Mouse (Mus musculus) heart, adult 11 months (tissue): ENCODE measurements around the gene R3hdm1.
"Not testable (repeated sequence)": the region's sequence is repeated elsewhere in the genome, so short reads cannot be mapped to it uniquely, and the experiment has no call there.

ENCODE experiments used
- DNase-seq: peaks from one replicate; pipeline ENCODE4 v3.0.0; 2022

R3hdm1 gene

DNA sequence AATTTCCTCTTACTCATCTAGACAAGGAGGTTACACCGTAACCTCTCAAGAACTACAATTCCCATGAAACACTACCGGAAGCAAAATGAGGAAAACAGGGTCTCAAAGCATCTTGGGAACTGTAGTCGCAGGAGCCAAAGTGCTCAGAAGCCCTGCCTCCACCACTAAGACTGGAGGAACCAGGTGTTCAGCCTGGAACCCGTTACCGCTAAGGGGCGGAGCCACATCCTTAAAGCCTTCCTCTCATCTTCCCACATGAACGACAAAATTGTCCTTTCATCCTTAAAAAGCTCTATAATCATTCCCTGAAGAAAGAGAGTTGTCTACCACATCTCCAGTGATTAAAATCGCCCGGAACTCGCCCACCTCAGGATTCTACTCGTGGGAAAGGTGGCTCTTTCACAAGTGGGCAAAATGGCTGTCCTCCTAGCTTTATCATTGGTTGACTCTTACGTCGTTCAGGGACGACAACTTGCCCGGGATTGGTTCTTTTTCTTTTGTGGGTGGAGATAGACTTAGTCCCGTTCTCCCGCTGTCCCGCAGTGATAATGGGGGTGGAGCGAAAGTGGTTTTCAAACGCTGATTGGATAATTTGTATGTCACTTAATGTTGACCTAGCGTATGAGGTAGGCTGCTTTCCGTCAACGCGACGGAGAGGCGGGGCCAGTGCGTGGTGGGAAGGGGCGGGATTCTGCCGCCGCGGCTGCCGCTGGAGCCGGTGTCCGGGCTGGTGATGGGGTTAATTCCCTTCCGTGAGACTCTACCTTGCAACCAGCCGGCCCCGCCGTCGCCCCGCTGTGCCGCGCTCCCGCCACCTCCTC is at the start of gene R3hdm1, which contains the start of gene Zranb3:
Gene R3hdm1, plus strand, starts transcription at position 661 of the 821 bp plus-strand sequence.
Gene Zranb3, minus strand, starts transcription at position 407 of the 821 bp plus-strand sequence.
- peak; percentile 100 for DNase-seq

- DNase-seq: peak; percentile 50
Measured at GRCm38 (mm10) chr1:128057269-128057668, 45.8 kb upstream of the R3hdm1 start.

- DNase-seq: peak; percentile 65
Measured at GRCm38 (mm10) chr1:128058625-128059024, 44.5 kb upstream of the R3hdm1 start.

GRCm38 (mm10) chr1:128060655-128061344 is 42.3 kb upstream of the R3hdm1 start:
- peak; percentile 81 for DNase-seq

DNA sequence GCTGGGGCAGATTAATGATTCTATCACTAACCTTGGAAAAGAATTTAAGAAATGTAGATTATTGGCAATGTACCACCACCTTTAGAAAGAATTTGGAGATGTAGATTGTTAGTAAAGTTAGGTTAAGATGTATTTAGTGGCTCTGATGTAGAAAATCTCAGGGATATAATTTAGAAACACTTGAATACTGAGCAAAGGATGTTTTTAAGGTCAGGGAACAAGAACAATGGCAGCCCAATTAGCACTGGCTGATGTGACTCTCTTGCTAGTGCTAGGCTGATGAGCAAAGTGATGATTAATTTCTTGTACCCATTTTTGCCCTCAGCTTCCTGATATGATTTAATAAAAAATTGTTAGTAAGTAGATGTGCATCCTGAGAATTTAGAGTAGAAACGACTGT is 41.7 kb upstream of the R3hdm1 start:
- no peak for DNase-seq

- DNase-seq: peak; percentile 3
Measured at GRCm38 (mm10) chr1:128062167-128062566, 40.9 kb upstream of the R3hdm1 start.

- DNase-seq: peak; percentile 76
Measured at GRCm38 (mm10) chr1:128064716-128065115, 38.4 kb upstream of the R3hdm1 start.

GRCm38 (mm10) chr1:128068945-128069397 is 34.1 kb upstream of the R3hdm1 start:
- DNase-seq: peak; percentile 69

- DNase-seq: peak; percentile 22
Measured at GRCm38 (mm10) chr1:128070003-128070402, 33.1 kb upstream of the R3hdm1 start.

DNA sequence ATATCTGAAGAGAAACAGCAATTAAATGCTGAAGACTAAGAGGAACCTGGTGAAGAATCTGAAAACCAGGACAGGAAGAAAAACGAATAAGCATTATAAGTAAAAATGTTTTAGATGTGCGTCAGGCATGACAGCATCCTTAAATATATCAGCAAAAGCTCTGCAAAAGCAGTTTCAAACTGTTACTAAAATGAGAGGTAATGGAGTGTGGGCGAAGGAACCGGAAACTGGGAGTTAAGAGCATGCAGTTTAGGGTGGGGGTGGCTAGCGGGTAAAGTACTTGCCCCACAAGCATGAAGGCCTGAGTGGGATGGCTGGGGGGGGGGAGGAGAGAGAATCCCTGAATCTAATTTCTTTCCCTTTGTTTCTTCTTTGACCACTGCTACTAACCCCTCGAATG is 30.1 kb upstream of the R3hdm1 start:
- peak; percentile 33 for DNase-seq

- DNase-seq: peak; percentile 75
Measured at GRCm38 (mm10) chr1:128076791-128077479, 26.2 kb upstream of the R3hdm1 start.

- DNase-seq: no peak
Measured at GRCm38 (mm10) chr1:128077788-128078187, 25.3 kb upstream of the R3hdm1 start.

DNA sequence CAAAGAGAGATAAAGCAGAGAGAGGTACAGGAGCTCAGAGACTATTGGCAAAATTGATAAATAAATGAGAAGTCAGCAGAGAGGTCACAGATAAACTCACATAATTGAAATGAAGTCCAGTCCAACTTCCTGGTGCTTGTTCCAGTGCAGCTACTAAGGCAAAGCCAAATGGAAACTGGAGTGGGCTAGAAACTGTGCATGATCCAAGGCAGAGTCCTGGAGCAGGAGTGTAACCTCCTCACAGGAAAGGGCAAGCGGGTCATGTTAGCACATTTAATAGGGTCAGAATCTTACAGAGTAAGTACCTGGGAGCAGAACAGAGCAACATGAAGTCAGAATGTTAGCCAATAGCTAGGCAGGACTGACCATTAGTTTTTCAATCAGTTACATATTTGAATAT is 24.5 kb upstream of the R3hdm1 start:
- peak; percentile 57 for DNase-seq

DNA sequence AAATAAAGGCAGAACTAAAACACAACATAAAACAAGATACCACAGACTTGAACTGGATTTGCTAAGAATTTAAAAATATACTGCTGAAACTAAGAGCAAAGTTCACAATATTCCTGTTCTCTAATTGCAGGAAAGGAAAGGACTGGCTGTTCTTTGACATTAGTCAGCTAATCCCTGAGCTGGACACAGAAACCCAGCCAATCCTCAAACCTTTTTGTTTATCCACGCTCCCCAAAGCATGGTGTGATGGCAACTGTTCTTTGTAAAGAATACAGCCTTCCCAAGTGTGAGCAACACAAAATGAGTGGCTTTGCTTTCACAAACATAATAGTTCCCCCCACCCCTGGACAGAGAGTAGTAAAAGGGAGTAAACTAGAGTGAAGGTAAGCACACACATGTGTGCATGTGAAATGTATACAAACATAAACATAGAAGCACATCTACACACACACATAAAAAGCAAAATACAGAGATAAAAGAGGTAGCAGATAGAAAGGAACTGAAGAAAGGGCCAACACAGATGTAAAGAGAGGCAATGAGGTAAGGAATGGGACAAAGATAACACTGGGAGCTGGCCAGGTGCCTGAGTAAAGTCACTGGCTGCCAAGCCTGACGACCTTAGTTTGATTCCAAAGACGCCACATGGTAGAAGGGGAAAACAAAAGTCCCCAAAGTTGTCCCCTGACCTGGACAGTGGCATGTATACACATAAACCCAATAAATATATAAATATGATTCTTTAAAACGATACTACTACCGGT is 22.0 kb upstream of the R3hdm1 start:
- peak; percentile 92 for DNase-seq

GRCm38 (mm10) chr1:128081873-128082272 is 21.2 kb upstream of the R3hdm1 start:
- DNase-seq: peak; percentile 76

DNA sequence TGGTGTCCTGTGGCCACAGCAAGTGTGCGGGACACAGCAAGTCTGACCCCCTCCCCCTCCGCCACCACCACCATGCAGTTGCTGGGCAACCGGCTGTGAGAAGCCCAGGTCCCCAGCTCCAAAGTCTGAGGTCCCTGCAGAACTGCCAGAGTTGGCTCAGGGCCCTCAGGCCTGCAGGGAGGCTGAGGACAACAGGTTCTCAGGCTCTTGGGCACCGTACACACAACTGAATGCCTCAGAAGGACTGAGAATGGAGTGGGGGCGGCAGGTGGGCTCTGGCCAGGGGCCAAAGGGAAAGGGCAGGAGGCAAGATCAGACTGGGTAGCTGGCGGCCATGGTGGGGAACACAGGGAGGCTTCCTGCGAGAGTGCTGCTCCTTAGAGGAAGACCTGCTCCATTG is 20.3 kb upstream of the R3hdm1 start:
- peak; percentile 88 for DNase-seq

DNA sequence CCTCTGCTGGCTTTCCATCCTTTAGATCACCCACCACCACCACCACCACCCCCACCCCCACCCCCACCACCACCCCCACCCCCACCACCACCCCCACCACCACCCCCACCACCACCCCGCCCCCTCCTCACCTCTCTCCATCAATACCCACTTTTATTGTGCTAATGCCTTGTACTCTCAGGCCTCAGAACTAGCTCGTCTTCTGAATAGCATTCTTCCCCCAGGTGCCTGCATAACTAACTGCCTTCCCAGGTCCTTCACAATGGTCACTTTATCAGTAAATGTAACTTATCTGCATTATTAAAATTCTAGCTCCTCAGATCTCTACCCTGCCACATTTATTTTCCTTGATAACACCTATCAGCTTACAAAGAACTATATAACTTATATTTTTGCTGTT is 8.4 kb upstream of the R3hdm1 start:
- DNase-seq: no peak

DNA sequence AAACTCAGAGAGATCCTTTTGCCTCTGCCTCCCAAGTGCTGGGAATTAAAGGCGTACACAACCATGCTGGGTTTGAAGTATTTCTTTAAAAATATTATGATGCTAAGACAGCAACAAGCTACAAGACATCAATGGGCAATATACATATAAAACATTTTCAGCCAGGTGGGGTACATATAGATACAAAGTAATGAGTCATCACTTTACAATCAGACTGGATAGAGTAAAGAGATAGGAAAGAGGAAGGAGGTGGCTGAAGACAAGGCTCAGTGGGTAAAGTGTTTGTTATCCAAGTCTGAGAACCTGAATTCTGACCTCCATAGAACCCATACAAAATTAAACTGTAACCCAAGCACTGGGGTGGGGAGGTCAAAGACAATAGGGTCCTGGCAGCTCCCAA is 4.8 kb upstream of the R3hdm1 start:
- DNase-seq: no peak

DNA sequence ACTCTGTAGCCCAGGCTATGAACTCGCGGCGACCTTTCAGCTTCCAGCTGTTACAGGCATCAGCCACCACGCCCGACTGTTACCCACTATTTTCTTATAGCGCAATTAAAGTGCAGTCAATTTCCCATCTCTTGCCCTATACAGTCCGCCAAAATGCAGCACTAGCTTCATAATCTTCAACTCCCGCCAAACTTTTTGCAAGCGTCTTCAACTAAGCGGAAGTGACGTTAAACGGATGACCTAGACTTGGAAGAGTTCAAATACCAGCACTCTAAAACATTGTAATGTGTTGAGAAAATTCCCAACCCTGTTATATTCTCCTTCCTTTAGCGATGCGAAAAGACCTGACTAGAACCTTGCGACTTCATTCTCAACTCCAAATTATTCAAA is 855 bp upstream of the R3hdm1 start:
- peak; percentile 97 for DNase-seq

DNA sequence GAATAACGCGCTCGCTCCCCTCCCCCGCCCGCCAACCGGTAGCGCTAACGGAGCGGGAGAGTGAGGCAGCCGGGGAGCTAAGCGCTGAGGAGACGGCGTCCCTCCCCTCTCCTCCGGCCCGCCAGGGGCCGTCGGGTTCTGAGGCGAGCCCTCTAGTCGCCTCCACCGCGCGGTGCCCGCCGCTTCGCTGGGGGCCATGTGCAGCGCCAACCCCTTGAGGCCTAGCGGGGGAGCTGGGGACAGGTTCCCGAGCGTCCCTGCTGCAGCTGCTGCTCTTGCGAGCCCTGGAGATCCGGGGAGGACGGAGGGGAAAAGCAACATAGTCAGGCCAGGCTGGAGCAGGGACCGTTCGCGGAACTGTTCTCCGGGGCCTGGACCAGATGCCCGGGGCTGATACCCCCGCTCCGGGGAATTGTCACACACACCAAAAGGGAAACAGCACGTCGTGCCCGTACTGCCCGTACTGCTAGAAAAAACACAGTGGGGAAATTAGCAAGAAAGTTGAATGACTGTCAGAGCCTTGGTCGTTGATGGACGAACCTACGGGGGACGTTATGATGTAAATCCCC is 503 bp downstream of the R3hdm1 start:
- DNase-seq: no peak

- no peak for DNase-seq
Measured at GRCm38 (mm10) chr1:128120913-128121627, 18.0 kb downstream of the R3hdm1 start.

- not testable (repeated sequence) for DNase-seq
Measured at GRCm38 (mm10) chr1:128136222-128136621, 33.1 kb downstream of the R3hdm1 start.
